Mouse (Mus musculus) neutrophil, adult 65 days (primary cell): ENCODE measurements around the gene Rnf40. TPM values are rescaled to one million over a fixed set of nuclear protein-coding genes. Genes with fewer than 3 reads are reported as not detected.

ENCODE experiments used
- total RNA-seq: library from RNA; stranded (reverse); gene quantifications from 2 replicates; pipeline ENCODE4 v1.2.4, GENCODE M21; 2023

The Rnf40 gene
- 199 and 280 TPM in 2 replicates for total RNA-seq

DNA sequence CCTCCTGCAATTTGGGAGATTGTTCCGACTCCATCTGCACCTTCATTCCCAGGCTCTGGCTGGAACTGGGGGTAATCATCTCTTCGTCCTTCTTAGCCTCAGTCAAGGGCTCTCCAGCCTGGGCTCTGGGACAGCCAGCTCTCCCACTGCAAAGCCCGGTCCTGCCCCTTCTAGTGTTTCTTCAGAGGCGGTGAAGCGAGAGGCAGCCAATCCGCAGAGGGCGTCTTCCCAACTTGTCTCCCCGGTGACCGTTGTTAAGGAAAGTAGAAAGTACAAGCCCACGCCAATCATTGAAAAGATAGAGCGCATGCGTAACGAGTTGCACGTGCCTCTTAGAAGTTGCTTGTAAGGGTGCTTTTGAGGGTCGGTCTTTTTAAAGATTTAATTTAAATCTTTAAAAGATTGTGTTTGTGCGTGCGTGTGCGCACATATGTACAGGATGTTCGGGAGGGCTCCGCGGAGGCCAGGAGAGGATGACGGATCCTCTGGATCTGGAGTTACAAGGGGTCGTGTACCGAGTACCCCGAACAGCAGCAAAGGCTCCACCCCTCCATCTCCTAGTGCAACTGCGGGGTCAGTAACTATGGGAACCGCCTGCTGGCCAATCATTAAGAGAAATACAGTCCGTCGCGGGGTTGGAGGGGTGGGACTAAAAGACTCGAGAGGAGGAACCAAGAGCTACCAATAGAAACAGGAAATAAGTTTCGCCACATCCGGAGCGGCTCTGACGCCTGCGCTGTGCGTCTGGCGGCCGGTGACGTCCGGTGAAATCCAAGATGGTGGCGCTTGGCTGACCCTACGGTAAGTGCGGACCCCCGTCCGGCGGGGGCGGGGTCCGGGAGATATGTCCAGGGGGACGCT lies at the start of gene Rnf40, which contains the start of gene Ccdc189:
Rnf40 (plus strand) TSS at position 757 of the 861 bp plus-strand sequence.
Ccdc189 (minus strand) TSS at position 585 of the 861 bp plus-strand sequence.

GRCm38 (mm10) chr7:127561340-127561858 lies 27.2 kb upstream of the Rnf40 start, which contains the start of gene Tmem265:
TSS of gene Tmem265 (plus strand) at chr7:127561390.

GRCm38 (mm10) chr7:127572895-127573471 lies 15.6 kb upstream of the Rnf40 start, which contains the start of gene Phkg2:
TSS of gene Phkg2 (plus strand) at chr7:127573340.

GRCm38 (mm10) chr7:127614891-127615843 lies 26.6 kb downstream of the Rnf40 start, which contains the start of gene Zfp629:
TSS of gene Zfp629 (minus strand) at chr7:127615797.

Other genes starting within 250 kb of the Rnf40 start
- 7.5 and 8.1 TPM in 2 replicates for gene Zfp768, start 243.2 kb upstream of the Rnf40 start, total RNA-seq
- 3.9 and 5.9 TPM in 2 replicates for gene Zfp747, start 212.7 kb upstream of the Rnf40 start, total RNA-seq
- 1.3 and 1.5 TPM in 2 replicates for gene 9130019O22Rik, start 201.6 kb upstream of the Rnf40 start, total RNA-seq
- gene E430018J23Rik, start 195.1 kb upstream of the Rnf40 start, total RNA-seq = 1.1 and 1.4 TPM in 2 replicates
- gene Zfp764, start 181.9 kb upstream of the Rnf40 start, total RNA-seq = 1.5 and 2.2 TPM in 2 replicates
- 13.2 and 14.6 TPM in 2 replicates for gene Zfp688, start 166.7 kb upstream of the Rnf40 start, total RNA-seq
- gene Zfp689, start 139.6 kb upstream of the Rnf40 start, total RNA-seq = 2.1 and 3.1 TPM in 2 replicates
- 153 and 167 TPM in 2 replicates for gene Prr14, start 129.2 kb upstream of the Rnf40 start, total RNA-seq
- gene Fbrs, start 109.6 kb upstream of the Rnf40 start, total RNA-seq = 324 and 414 TPM in 2 replicates
- gene Srcap, start 76.8 kb upstream of the Rnf40 start, total RNA-seq = 77.3 and 96.9 TPM in 2 replicates
- gene Gm42715, start 69.2 kb upstream of the Rnf40 start, total RNA-seq = 16.4 and 27.7 TPM in 2 replicates
- gene Tmem265, start 27.4 kb upstream of the Rnf40 start, total RNA-seq = not detected in 2 replicates
- gene Phkg2, start 15.4 kb upstream of the Rnf40 start, total RNA-seq = 132 and 168 TPM in 2 replicates
- gene Ccdc189, start 172 bp upstream of the Rnf40 start, total RNA-seq = 18.5 and 19.6 TPM in 2 replicates
- 2.6 and 2.7 TPM in 2 replicates for gene Zfp629, start 27.0 kb downstream of the Rnf40 start, total RNA-seq
- 26.0 and 31.1 TPM in 2 replicates for gene Bcl7c, start 120.2 kb downstream of the Rnf40 start, total RNA-seq
- gene Ctf1, start 124.0 kb downstream of the Rnf40 start, total RNA-seq = not detected in 2 replicates
- not detected in 2 replicates for gene Ctf2, start 143.4 kb downstream of the Rnf40 start, total RNA-seq
- 5.9 and 7.9 TPM in 2 replicates for gene Fbxl19, start 155.8 kb downstream of the Rnf40 start, total RNA-seq
- 21.4 and 28.6 TPM in 2 replicates for gene Orai3, start 181.0 kb downstream of the Rnf40 start, total RNA-seq
- gene Setd1a, start 187.9 kb downstream of the Rnf40 start, total RNA-seq = 31.3 and 40.4 TPM in 2 replicates
- 3.8 TPM in 1 of 2 replicates, not detected in the other for gene Gm49388, start 196.8 kb downstream of the Rnf40 start, total RNA-seq
- gene Hsd3b7, start 211.8 kb downstream of the Rnf40 start, total RNA-seq = 9.7 and 10.8 TPM in 2 replicates
- gene Stx4a, start 235.5 kb downstream of the Rnf40 start, total RNA-seq = 55.8 and 70.3 TPM in 2 replicates
- gene Stx1b, start 235.8 kb downstream of the Rnf40 start, total RNA-seq = not detected in 2 replicates